Mouse (Mus musculus) hindbrain, embryonic 11.5 days (tissue): ENCODE measurements around the gene Man1b1. TPM values are rescaled to one million over a fixed set of nuclear protein-coding genes. Genes with fewer than 3 reads are reported as not detected.

Experiments used
- ATAC-seq: fragments of 200-750 bp; cut with Nextera tagmentation; 2 replicates; pipeline ENCODE4 v1.8.0; 2017; ENCODE audit warnings: mild to moderate bottlenecking, moderate TSS enrichment, moderate library complexity; ENCODE audit not compliant: low FRiP score
- DNase-seq: peaks from one replicate; pipeline ENCODE4 v3.0.0-alpha.2; 2015; ENCODE audit warnings: low spot score
- H3K27ac ChIP-seq: fragments of 300-500 bp; sonication (generic); 2 replicates; pipeline ENCODE4 v1.5.1; 2014; ENCODE audit warnings: mild to moderate bottlenecking, low read depth, low read length
- H3K27me3 ChIP-seq: fragments of 300-500 bp; sonication (generic); 2 replicates; pipeline ENCODE4 v1.6.1; 2014; ENCODE audit warnings: mild to moderate bottlenecking, low read length, moderate library complexity, mixed read lengths; ENCODE audit not compliant: control insufficient read depth, insufficient read depth
- H3K36me3 ChIP-seq: fragments of 300-500 bp; sonication (generic); 2 replicates; pipeline ENCODE4 v1.6.1; 2014; ENCODE audit warnings: mild to moderate bottlenecking, low read length, moderate library complexity, mixed read lengths; ENCODE audit not compliant: control insufficient read depth, insufficient read depth
- H3K4me1 ChIP-seq: fragments of 300-500 bp; sonication (generic); replicated peaks from 2 replicates; pipeline ENCODE4 v1.6.1; 2014; ENCODE audit warnings: low read length, mixed read lengths; ENCODE audit not compliant: control insufficient read depth, insufficient read depth
- H3K4me2 ChIP-seq: fragments of 300-500 bp; sonication (generic); replicated peaks from 2 replicates; pipeline ENCODE4 v1.6.1; 2014; ENCODE audit warnings: mild to moderate bottlenecking, low read depth, low read length
- H3K4me3 ChIP-seq: fragments of 300-500 bp; sonication (generic); 2 replicates; pipeline ENCODE4 v1.5.1; 2014; ENCODE audit warnings: low read depth, low read length
- H3K9ac ChIP-seq: fragments of 300-500 bp; sonication (generic); 2 replicates; pipeline ENCODE4 v1.6.1; 2014; ENCODE audit warnings: low read depth, low read length
- H3K9me3 ChIP-seq: fragments of 300-500 bp; sonication (generic); 2 replicates; pipeline ENCODE4 v1.6.1; 2016; ENCODE audit warnings: low read length; ENCODE audit not compliant: control insufficient read depth
- whole genome bisulfite sequencing: fragments of 180-500 bp; shearing (Covaris S2); extraction: QIAGEN DNeasy Blood & Tissue Kit; methylation state at CpG from one replicate; pipeline ENCODE4 v1.1.7; 2014; 5-methylcytosine and 5-hydroxymethylcytosine counted together
- polyA plus RNA-seq: library from polyadenylated mRNA; unstranded; fragments of >200 nt; fragmentation: Nextera tagmentation; extraction: Ambion mirVana; gene quantifications from 2 replicates; pipeline ENCODE4 v1.2.1, GENCODE M21; 2014

Man1b1 gene
- polyA plus RNA-seq, 1 experiment from 2014 or later: 133 TPM

GRCm38 (mm10) chr2:25303452-25303851 is 28.7 kb upstream of the Man1b1 start:
- DNase-seq (no peak), ATAC-seq (no peak)
- H3K27ac ChIP-seq: no peak overlapping the region
- H3K9ac ChIP-seq: no peak overlapping the region
- peaks cover 15% of the 10 kb centered on the region for H3K27me3 ChIP-seq
- H3K4me3 ChIP-seq: no peak overlapping the region
- WGBS: 76% methylated on average over 3 of the region's 3 CpGs
- H3K4me1 ChIP-seq: peaks cover 3% of the 10 kb centered on the region; the same call in 1 of the 2 replicates
- H3K9me3 ChIP-seq: no peaks in the 10 kb centered on the region
- H3K36me3 ChIP-seq: no peaks in the 10 kb centered on the region
- no peak overlapping the region for H3K4me2 ChIP-seq

- Histone ChIP-seq H3K9ac (no peak overlapping the region), H3K4me1 (peaks cover 3% of the 10 kb centered on the region; the same call in 1 of the 2 replicates), H3K4me2 (peak overlapping the region; percentile 63; the same call in 1 of the 2 replicates), H3K36me3 (no peaks in the 10 kb centered on the region), H3K27ac (no peak overlapping the region), H3K4me3 (peak overlapping the region; percentile 36; the same call in 1 of the 2 replicates), H3K9me3 (no peaks in the 10 kb centered on the region), H3K27me3 (peaks cover 20% of the 10 kb centered on the region)
- DNase-seq (no peak), ATAC-seq (no peak)
- 75% methylated on average over 7 of the region's 7 CpGs for WGBS
Observed at GRCm38 (mm10) chr2:25303931-25304656, 28.0 kb upstream of the Man1b1 start.

GRCm38 (mm10) chr2:25304657-25305541 is 27.2 kb upstream of the Man1b1 start:
- Histone ChIP-seq H3K9me3 (no peaks in the 10 kb centered on the region), H3K27me3 (peaks cover 23% of the 10 kb centered on the region), H3K4me2 (peak overlapping the region; percentile 63), H3K36me3 (no peaks in the 10 kb centered on the region), H3K4me3 (peak overlapping the region; percentile 36), H3K9ac (peak overlapping the region; percentile 52), H3K27ac (no peak overlapping the region), H3K4me1 (peaks cover 3% of the 10 kb centered on the region; the same call in 1 of the 2 replicates)
- ATAC-seq (peak; percentile 72), DNase-seq (peak; percentile 72)
- WGBS: 3% methylated on average over 45 of the region's 45 CpGs

- DNase-seq: no peak
- peaks cover 29% of the 10 kb centered on the region for H3K27me3 ChIP-seq
- peak overlapping the region; percentile 36 for H3K4me3 ChIP-seq
- H3K9ac ChIP-seq: no peak overlapping the region
- H3K36me3 ChIP-seq: no peaks in the 10 kb centered on the region
- no peak for ATAC-seq
- peaks cover 3% of the 10 kb centered on the region; the same call in 1 of the 2 replicates for H3K4me1 ChIP-seq
- no peaks in the 10 kb centered on the region for H3K9me3 ChIP-seq
- H3K27ac ChIP-seq: no peak overlapping the region
- peak overlapping the region; percentile 63 for H3K4me2 ChIP-seq
- WGBS: 51% methylated on average over 14 of the region's 14 CpGs
Observed at GRCm38 (mm10) chr2:25305587-25306359, 26.4 kb upstream of the Man1b1 start.

GRCm38 (mm10) chr2:25310180-25310579 is 22.0 kb upstream of the Man1b1 start:
- no peak overlapping the region for H3K4me2 ChIP-seq
- DNase-seq (no peak), ATAC-seq (no peak)
- WGBS: 55% methylated on average over 10 of the region's 10 CpGs
- no peak overlapping the region for H3K4me3 ChIP-seq
- H3K27ac ChIP-seq: no peak overlapping the region
- peaks cover 54% of the 10 kb centered on the region for H3K27me3 ChIP-seq
- H3K9ac ChIP-seq: no peak overlapping the region
- H3K4me1 ChIP-seq: no peaks in the 10 kb centered on the region
- H3K36me3 ChIP-seq: no peaks in the 10 kb centered on the region
- H3K9me3 ChIP-seq: no peaks in the 10 kb centered on the region

DNA sequence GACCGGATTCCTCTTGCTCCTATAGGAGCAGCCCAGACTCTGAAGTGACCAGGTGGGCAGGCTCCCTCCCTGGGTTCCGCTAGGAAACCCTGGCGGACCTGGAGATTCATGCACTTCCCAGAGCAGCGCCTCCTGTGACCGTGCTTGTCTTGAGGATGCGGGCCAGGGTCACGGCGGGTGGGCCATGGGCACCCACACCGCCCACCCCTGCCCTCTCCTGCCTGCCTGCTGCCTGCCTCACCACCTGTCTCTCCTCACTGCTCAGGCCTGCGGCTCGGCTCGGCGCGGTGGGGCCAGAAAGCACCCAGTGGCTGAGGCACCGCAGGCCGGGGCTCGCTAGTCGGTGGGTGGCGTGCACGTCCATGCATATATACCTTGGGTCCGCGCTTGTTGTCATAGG is 21.2 kb upstream of the Man1b1 start:
- Histone ChIP-seq H3K4me2 (no peak overlapping the region), H3K27me3 (peaks cover 51% of the 10 kb centered on the region), H3K9me3 (no peaks in the 10 kb centered on the region), H3K36me3 (no peaks in the 10 kb centered on the region), H3K4me3 (no peak overlapping the region), H3K27ac (no peak overlapping the region), H3K4me1 (no peaks in the 10 kb centered on the region), H3K9ac (no peak overlapping the region)
- DNase-seq (no peak), ATAC-seq (no peak)
- 3% methylated on average over 22 of the region's 22 CpGs for WGBS

GRCm38 (mm10) chr2:25311491-25311891 is 20.6 kb upstream of the Man1b1 start:
- Histone ChIP-seq H3K4me1 (no peaks in the 10 kb centered on the region), H3K36me3 (no peaks in the 10 kb centered on the region), H3K9ac (no peak overlapping the region), H3K27me3 (peaks cover 51% of the 10 kb centered on the region), H3K27ac (no peak overlapping the region), H3K4me2 (no peak overlapping the region), H3K4me3 (no peak overlapping the region), H3K9me3 (no peaks in the 10 kb centered on the region)
- WGBS: 2% methylated on average over 11 of the region's 11 CpGs
- ATAC-seq (no peak), DNase-seq (no peak)
